34 mouse cellular contexts compared by ENCODE assay signal in genomic region chr10:80956901-80957300, GRCm38 (mm10). TPM values are rescaled to one million over a fixed set of nuclear protein-coding genes. Genes with fewer than 3 reads are reported as not detected.
"Had no signal": no experiment of that assay in that cellular context is flagged by ENCODE, and none has a peak within 500 bp of the region (broad histone marks: within the 10 kb centered on the region; RNA-seq: fewer than 3 reads in every experiment).

No protein-coding gene starts in this region.

- ATAC-seq: hindbrain, embryonic 16.5 days; inflammation-experienced regulatory T-cells, adult 6 months; intestine, embryonic 15.5 days; intestine, embryonic 16.5 days; intestine, postnatal 0 days had no signal

- H3K27me3 ChIP-seq: heart, embryonic 12.5 days; heart, embryonic 13.5 days; heart, embryonic 15.5 days; hindbrain, embryonic 15.5 days; intestine, embryonic 15.5 days; kidney, embryonic 15.5 days had no signal

- H3K27ac ChIP-seq: heart, adult 2 months; heart, embryonic 13.5 days; heart, embryonic 15.5 days; hindbrain, embryonic 12.5 days; hindbrain, embryonic 13.5 days; hindbrain, embryonic 14.5 days; hindbrain, embryonic 15.5 days; intestine, embryonic 15.5 days; kidney, embryonic 15.5 days; kidney, postnatal 0 days; layer of hippocampus, adult 2 months; left cerebral cortex, adult 2 months had no signal

- H3K4me2 ChIP-seq: heart, embryonic 11.5 days; heart, embryonic 12.5 days; heart, embryonic 13.5 days; heart, embryonic 15.5 days; hindbrain, embryonic 12.5 days; hindbrain, embryonic 13.5 days; hindbrain, embryonic 14.5 days; hindbrain, embryonic 15.5 days; intestine, embryonic 15.5 days; kidney, embryonic 15.5 days had no signal

- H3K9ac ChIP-seq: heart, embryonic 12.5 days; heart, embryonic 13.5 days; heart, embryonic 15.5 days; hindbrain, embryonic 12.5 days; hindbrain, embryonic 13.5 days; hindbrain, embryonic 14.5 days; hindbrain, embryonic 15.5 days; intestine, embryonic 15.5 days; kidney, embryonic 15.5 days had no signal

- H3K4me3 ChIP-seq: heart, adult 2 months; heart, embryonic 12.5 days; heart, embryonic 13.5 days; heart, embryonic 15.5 days; hindbrain, embryonic 12.5 days; hindbrain, embryonic 13.5 days; hindbrain, embryonic 15.5 days; intestine, embryonic 15.5 days; kidney, embryonic 15.5 days; layer of hippocampus, adult 2 months; left cerebral cortex, adult 2 months had no signal

- DNase-seq: heart, adult 2 months; heart, postnatal 10 days; heart, postnatal 14 days; heart, postnatal 36 days; heart, postnatal 4 days; kidney, adult 11 months; kidney, adult 18-20 months; kidney, adult 2 months; kidney, adult 8-10 months; kidney, adult 9 months; kidney, postnatal 10 days; kidney, postnatal 14 days; kidney, postnatal 25 days; kidney, postnatal 36 days; kidney, postnatal 4 days; layer of hippocampus, adult 9-11 months; layer of hippocampus, postnatal 36 days had no signal

- H3K36me3 ChIP-seq: heart, embryonic 12.5 days; heart, embryonic 13.5 days; heart, embryonic 15.5 days; hindbrain, embryonic 12.5 days; hindbrain, embryonic 13.5 days; hindbrain, embryonic 15.5 days; intestine, embryonic 15.5 days; kidney, embryonic 15.5 days had no signal

- H3K9me3 ChIP-seq: heart, embryonic 12.5 days; heart, embryonic 13.5 days; heart, embryonic 15.5 days; hindbrain, embryonic 12.5 days; hindbrain, embryonic 13.5 days; hindbrain, embryonic 15.5 days; intestine, embryonic 15.5 days; kidney, embryonic 15.5 days had no signal

RNA-seq across cellular contexts. Expression of gene Gng7, which starts 57.8 kb away (rescaled TPM):
- polyA plus RNA-seq: inflammation-experienced regulatory T-cells, adult 6 months had no signal
